Mouse (Mus musculus) hindbrain, embryonic 15.5 days (tissue): ENCODE data around the gene Slc4a7. TPM values are rescaled to one million over a fixed set of nuclear protein-coding genes. Genes with fewer than 3 reads are reported as not detected.

Source experiments
- ATAC-seq: fragments of 200-750 bp; cut with Nextera tagmentation; 2 replicates; pipeline ENCODE4 v1.8.0; 2017; ENCODE audit warnings: low read depth, moderate number of reproducible peaks, moderate TSS enrichment; ENCODE audit not compliant: low FRiP score
- H3K27ac ChIP-seq: fragments of 300-500 bp; sonication (generic); replicated peaks from 2 replicates; pipeline ENCODE4 v1.5.1; 2015; ENCODE audit warnings: mild to moderate bottlenecking, inconsistent platforms
- H3K27me3 ChIP-seq: fragments of 300-500 bp; sonication (generic); 2 replicates; pipeline ENCODE4 v1.6.1; 2015; ENCODE audit warnings: control low read depth, inconsistent platforms
- H3K36me3 ChIP-seq: fragments of 300-500 bp; sonication (generic); 2 replicates; pipeline ENCODE4 v1.6.1; 2015; ENCODE audit warnings: control low read depth, inconsistent platforms
- H3K4me1 ChIP-seq: fragments of 300-500 bp; sonication (generic); replicated peaks from 2 replicates; pipeline ENCODE4 v1.6.1; 2015; ENCODE audit warnings: control low read depth, inconsistent platforms
- H3K4me2 ChIP-seq: fragments of 300-500 bp; sonication (generic); 2 replicates; pipeline ENCODE4 v1.6.1; 2015; ENCODE audit warnings: moderate library complexity, mild to moderate bottlenecking, inconsistent platforms
- H3K4me3 ChIP-seq: fragments of 300-500 bp; sonication (generic); 2 replicates; pipeline ENCODE4 v1.5.1; 2015; ENCODE audit warnings: mild to moderate bottlenecking, inconsistent platforms
- H3K9ac ChIP-seq: fragments of 300-500 bp; sonication (generic); 2 replicates; pipeline ENCODE4 v1.6.1; 2015; ENCODE audit warnings: inconsistent platforms
- H3K9me3 ChIP-seq: fragments of 300-500 bp; sonication (generic); 2 replicates; pipeline ENCODE4 v1.6.1; 2016; ENCODE audit warnings: control low read depth, inconsistent platforms
- WGBS: fragments of 180-500 bp; shearing (Covaris S2); methylation state at CpG from one replicate; pipeline ENCODE4 v1.1.7; 2015; 5-methylcytosine and 5-hydroxymethylcytosine counted together
- polyA plus RNA-seq: library from polyadenylated mRNA; unstranded; fragments of >200 nt; fragmentation: Nextera tagmentation; extraction: Ambion mirVana; gene quantifications from 2 replicates; pipeline ENCODE4 v1.2.1, GENCODE M21; 2015

The Slc4a7 gene
- polyA plus RNA-seq, 1 experiment from 2014 or later: 27.9 TPM

GRCm38 (mm10) chr14:14707061-14707460 is 5.0 kb downstream of the Slc4a7 start:
- H3K4me2 ChIP-seq: no peak overlapping the region
- peaks cover 23% of the 10 kb centered on the region for H3K4me1 ChIP-seq
- H3K4me3 ChIP-seq: no peak overlapping the region
- no peak for ATAC-seq
- WGBS: 34% methylated on average over 1 of the region's 1 CpGs
- H3K9me3 ChIP-seq: no peaks in the 10 kb centered on the region
- peaks cover 6% of the 10 kb centered on the region; the same call in 1 of the 2 replicates for H3K36me3 ChIP-seq
- no peak overlapping the region for H3K9ac ChIP-seq
- no peaks in the 10 kb centered on the region for H3K27me3 ChIP-seq
- no peak overlapping the region for H3K27ac ChIP-seq

- WGBS: 82% methylated on average over 1 of the region's 1 CpGs
- peaks cover 6% of the 10 kb centered on the region; the same call in 1 of the 2 replicates for H3K36me3 ChIP-seq
- ATAC-seq: no peak
These were observed 6.9 kb downstream of the Slc4a7 start for GRCm38 (mm10) chr14:14709021-14709420.

GRCm38 (mm10) chr14:14714130-14714529 is 12.1 kb downstream of the Slc4a7 start:
- no peak overlapping the region for H3K9ac ChIP-seq
- H3K9me3 ChIP-seq: no peaks in the 10 kb centered on the region
- no peak overlapping the region for H3K4me3 ChIP-seq
- no peak overlapping the region for H3K27ac ChIP-seq
- no peaks in the 10 kb centered on the region for H3K27me3 ChIP-seq
- H3K36me3 ChIP-seq: peaks cover 6% of the 10 kb centered on the region; the same call in 1 of the 2 replicates
- no peak for ATAC-seq
- H3K4me1 ChIP-seq: no peaks in the 10 kb centered on the region
- H3K4me2 ChIP-seq: no peak overlapping the region

More at GRCm38 (mm10) chr14:14709021-14709420, 6.9 kb downstream of the Slc4a7 start:
- H3K9me3 ChIP-seq: no peaks in the 10 kb centered on the region
- peaks cover 22% of the 10 kb centered on the region for H3K4me1 ChIP-seq
- H3K9ac ChIP-seq: no peak overlapping the region
- no peak overlapping the region for H3K4me2 ChIP-seq
- no peak overlapping the region for H3K27ac ChIP-seq
- H3K4me3 ChIP-seq: no peak overlapping the region
- H3K27me3 ChIP-seq: no peaks in the 10 kb centered on the region

GRCm38 (mm10) chr14:14715794-14716193 is 13.7 kb downstream of the Slc4a7 start:
- H3K4me3 ChIP-seq: no peak overlapping the region
- H3K9me3 ChIP-seq: no peaks in the 10 kb centered on the region
- H3K4me1 ChIP-seq: no peaks in the 10 kb centered on the region
- H3K36me3 ChIP-seq: peaks cover 1% of the 10 kb centered on the region; the same call in 1 of the 2 replicates
- H3K9ac ChIP-seq: no peak overlapping the region
- H3K27ac ChIP-seq: no peak overlapping the region
- no peak overlapping the region for H3K4me2 ChIP-seq
- 90% methylated on average over 2 of the region's 2 CpGs for WGBS
- H3K27me3 ChIP-seq: no peaks in the 10 kb centered on the region
- no peak for ATAC-seq

- Histone ChIP-seq H3K4me2 (no peak overlapping the region), H3K36me3 (no peaks in the 10 kb centered on the region), H3K4me1 (no peaks in the 10 kb centered on the region), H3K27me3 (no peaks in the 10 kb centered on the region), H3K9ac (no peak overlapping the region), H3K9me3 (no peaks in the 10 kb centered on the region), H3K4me3 (no peak overlapping the region), H3K27ac (no peak overlapping the region)
- 93% methylated on average over 6 of the region's 6 CpGs for WGBS
- no peak for ATAC-seq
These were observed 14.8 kb downstream of the Slc4a7 start for GRCm38 (mm10) chr14:14716843-14717242.

- ATAC-seq: no peak
- Histone ChIP-seq H3K27ac (no peak overlapping the region), H3K4me1 (no peaks in the 10 kb centered on the region), H3K27me3 (no peaks in the 10 kb centered on the region), H3K9ac (no peak overlapping the region), H3K4me3 (no peak overlapping the region), H3K36me3 (no peaks in the 10 kb centered on the region), H3K9me3 (no peaks in the 10 kb centered on the region), H3K4me2 (no peak overlapping the region)
- 99% methylated on average over 4 of the region's 4 CpGs for WGBS
These were observed 16.5 kb downstream of the Slc4a7 start for GRCm38 (mm10) chr14:14718556-14718955.

- Histone ChIP-seq H3K4me3 (no peak overlapping the region), H3K27ac (no peak overlapping the region), H3K27me3 (no peaks in the 10 kb centered on the region), H3K9me3 (no peaks in the 10 kb centered on the region), H3K4me1 (no peaks in the 10 kb centered on the region), H3K36me3 (peaks cover 37% of the 10 kb centered on the region), H3K4me2 (no peak overlapping the region), H3K9ac (no peak overlapping the region)
- WGBS: 86% methylated on average over 2 of the region's 2 CpGs
- no peak for ATAC-seq
These were observed 79.1 kb downstream of the Slc4a7 start for GRCm38 (mm10) chr14:14781169-14781568.

- Histone ChIP-seq H3K9ac (no peak overlapping the region), H3K27me3 (no peaks in the 10 kb centered on the region), H3K4me3 (no peak overlapping the region), H3K4me1 (no peaks in the 10 kb centered on the region), H3K27ac (no peak overlapping the region), H3K36me3 (peaks cover 30% of the 10 kb centered on the region), H3K4me2 (no peak overlapping the region), H3K9me3 (no peaks in the 10 kb centered on the region)
- ATAC-seq: no peak
- WGBS: 86% methylated on average over 1 of the region's 1 CpGs
These were observed 82.1 kb downstream of the Slc4a7 start for GRCm38 (mm10) chr14:14784223-14784622.

GRCm38 (mm10) chr14:14786979-14787378 is 84.9 kb downstream of the Slc4a7 start:
- Histone ChIP-seq H3K4me1 (no peaks in the 10 kb centered on the region), H3K4me3 (no peak overlapping the region), H3K27me3 (no peaks in the 10 kb centered on the region), H3K36me3 (peaks cover 32% of the 10 kb centered on the region), H3K27ac (no peak overlapping the region), H3K9me3 (no peaks in the 10 kb centered on the region), H3K9ac (no peak overlapping the region), H3K4me2 (no peak overlapping the region)
- WGBS: 92% methylated on average over 1 of the region's 1 CpGs
- ATAC-seq: no peak

GRCm38 (mm10) chr14:14789840-14790470 is 87.9 kb downstream of the Slc4a7 start:
- H3K4me2 ChIP-seq: no peak overlapping the region
- no peak overlapping the region for H3K4me3 ChIP-seq
- no peaks in the 10 kb centered on the region for H3K4me1 ChIP-seq
- WGBS: 96% methylated on average over 4 of the region's 4 CpGs
- H3K9ac ChIP-seq: no peak overlapping the region
- H3K27ac ChIP-seq: no peak overlapping the region
- no peak for ATAC-seq
- H3K9me3 ChIP-seq: no peaks in the 10 kb centered on the region
- H3K27me3 ChIP-seq: no peaks in the 10 kb centered on the region
- H3K36me3 ChIP-seq: peaks cover 25% of the 10 kb centered on the region

GRCm38 (mm10) chr14:14799861-14800260 is 97.8 kb downstream of the Slc4a7 start:
- Histone ChIP-seq H3K4me2 (no peak overlapping the region), H3K27me3 (no peaks in the 10 kb centered on the region), H3K4me3 (no peak overlapping the region), H3K36me3 (0 out of 2 replicates have a peak, but pooled peaks cover 8% of the 10 kb centered on the region), H3K27ac (no peak overlapping the region), H3K9me3 (no peaks in the 10 kb centered on the region), H3K9ac (no peak overlapping the region), H3K4me1 (peaks cover 5% of the 10 kb centered on the region; the same call in 1 of the 2 replicates)
- no peak for ATAC-seq
- 93% methylated on average over 5 of the region's 5 CpGs for WGBS

GRCm38 (mm10) chr14:14800332-14800731 is 98.3 kb downstream of the Slc4a7 start:
- no peak overlapping the region for H3K9ac ChIP-seq
- 0 out of 2 replicates have a peak, but pooled peaks cover 8% of the 10 kb centered on the region for H3K36me3 ChIP-seq
- no peak overlapping the region for H3K27ac ChIP-seq
- no peak for ATAC-seq
- H3K4me3 ChIP-seq: no peak overlapping the region
- no peaks in the 10 kb centered on the region for H3K27me3 ChIP-seq
- peaks cover 5% of the 10 kb centered on the region; the same call in 1 of the 2 replicates for H3K4me1 ChIP-seq
- no peak overlapping the region for H3K4me2 ChIP-seq
- WGBS: 94% methylated on average over 4 of the region's 4 CpGs
- no peaks in the 10 kb centered on the region for H3K9me3 ChIP-seq

GRCm38 (mm10) chr14:14800810-14801209 is 98.7 kb downstream of the Slc4a7 start:
- H3K9ac ChIP-seq: no peak overlapping the region
- H3K27me3 ChIP-seq: no peaks in the 10 kb centered on the region
- H3K4me3 ChIP-seq: no peak overlapping the region
- no peak for ATAC-seq
- 95% methylated on average over 3 of the region's 3 CpGs for WGBS
- no peak overlapping the region for H3K4me2 ChIP-seq
- no peak overlapping the region for H3K27ac ChIP-seq
- no peaks in the 10 kb centered on the region for H3K9me3 ChIP-seq
- H3K36me3 ChIP-seq: 0 out of 2 replicates have a peak, but pooled peaks cover 8% of the 10 kb centered on the region
- H3K4me1 ChIP-seq: peaks cover 5% of the 10 kb centered on the region; the same call in 1 of the 2 replicates
